Mouse (Mus musculus) gastrocnemius, postnatal 25 days (tissue): ENCODE measurements around the gene Hist1h2bg. TPM values are rescaled to one million over a fixed set of nuclear protein-coding genes. Genes with fewer than 3 reads are reported as not detected.
A peak's percentile ranks its signal among the peaks of the same experiment; 100 is the strongest.

Experiments used
- DNase-seq: peaks from one replicate; pipeline ENCODE4 v3.0.0; 2022
- long read RNA-seq, 2 experiments: library from polyadenylated mRNA; stranded (forward); transcript quantifications; one replicate each; pipeline ENCODE4 v2.0.0; 2021
- total RNA-seq, 2 experiments: library from RNA; stranded (reverse); gene quantifications; 1 replicate in 1 of 2; 2 replicates in 1 of 2; pipeline ENCODE4 v1.2.3; 2021

Gene Hist1h2bg
- 10 to 100 TPM; 24.4 to 24.5 TPM for total RNA-seq
- long read RNA-seq, experiment 1 = 0 reads
- long read RNA-seq, experiment 2 = 0 reads

DNA sequence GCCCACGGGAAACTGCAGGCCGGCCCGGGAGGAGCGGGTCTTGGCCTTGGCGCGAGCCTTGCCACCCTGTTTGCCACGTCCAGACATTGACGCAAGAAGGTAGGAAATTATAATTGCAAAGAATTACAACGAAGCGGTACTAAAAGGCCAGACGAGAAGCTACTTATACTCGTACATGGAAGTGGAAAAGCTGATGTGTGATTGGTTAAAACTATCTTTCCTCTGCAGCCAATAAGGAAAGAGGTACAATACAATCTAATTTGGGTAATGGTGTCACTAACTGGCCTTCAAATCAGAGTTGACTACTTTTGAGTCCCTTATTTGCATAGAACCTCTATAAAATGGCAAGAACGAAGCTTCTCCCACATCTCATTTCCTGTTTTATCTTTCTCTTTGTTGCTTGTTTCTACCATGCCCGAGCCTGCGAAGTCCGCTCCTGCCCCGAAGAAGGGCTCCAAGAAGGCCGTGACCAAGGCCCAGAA is at the start of gene Hist1h2bg, which contains the start of gene Hist1h2ae:
Gene Hist1h2bg, plus strand, starts transcription at position 375 of the 482 bp plus-strand sequence.
Gene Hist1h2ae, minus strand, starts transcription at position 199 of the 482 bp plus-strand sequence.
- DNase-seq = peak; percentile 52

DNA sequence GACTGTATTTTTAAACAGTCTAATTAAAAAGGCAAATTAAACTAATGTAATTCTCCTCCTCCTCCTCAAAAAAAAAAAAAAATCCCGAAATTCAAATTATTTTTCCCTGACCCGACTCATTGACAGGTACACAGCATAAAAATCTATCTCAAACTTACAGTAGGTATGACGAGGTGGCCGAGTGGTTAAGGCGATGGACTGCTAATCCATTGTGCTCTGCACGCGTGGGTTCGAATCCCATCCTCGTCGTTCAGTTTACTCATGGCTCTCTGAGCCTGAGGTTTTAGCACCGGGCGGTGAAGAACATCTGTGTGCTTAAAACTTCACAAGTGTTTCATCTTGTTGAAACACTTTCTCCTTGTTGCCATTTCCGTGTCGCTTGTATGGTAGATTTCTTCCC is 49.5 kb upstream of the Hist1h2bg start:
- DNase-seq = peak; percentile 66

DNA sequence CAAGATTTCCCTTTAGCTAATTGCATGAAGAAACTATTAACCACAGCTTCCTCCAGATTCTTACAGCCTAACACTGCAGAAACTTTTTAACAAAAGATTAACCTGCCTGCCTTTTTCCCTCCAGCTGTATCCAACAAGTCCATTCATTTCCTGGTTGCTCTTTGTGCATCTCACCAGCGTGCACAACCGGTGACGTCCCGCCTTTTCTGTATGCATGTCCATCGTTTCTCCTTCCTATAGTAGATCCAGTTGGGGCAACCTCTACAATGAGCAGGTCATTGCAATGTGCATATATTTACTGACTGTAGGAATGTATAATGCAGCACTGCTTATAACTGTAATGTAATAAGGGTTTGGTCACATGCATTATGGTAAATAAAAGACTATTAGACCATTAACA is 47.2 kb upstream of the Hist1h2bg start:
- DNase-seq = no peak

DNA sequence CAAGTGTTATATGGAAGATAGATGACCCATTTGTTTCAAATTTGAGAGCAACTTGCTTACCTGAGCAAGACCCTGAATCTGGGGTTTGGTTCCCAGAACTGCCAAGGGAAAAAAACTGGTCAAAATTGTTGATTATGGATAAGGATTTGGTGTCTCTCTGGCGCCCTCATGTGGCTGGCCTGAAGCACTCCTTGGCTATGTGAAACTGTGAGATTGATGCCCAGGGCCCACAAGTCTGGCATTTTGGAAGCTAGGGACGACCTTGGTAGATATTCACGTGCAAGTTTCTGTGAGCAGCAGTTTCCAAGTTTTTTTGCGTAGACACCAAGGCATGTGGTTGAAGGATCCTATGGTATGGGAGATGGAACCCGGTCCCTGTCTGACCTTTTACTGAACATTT is 46.5 kb upstream of the Hist1h2bg start:
- peak; percentile 38 for DNase-seq

GRCm38 (mm10) chr13:23525901-23526300 is 45.3 kb upstream of the Hist1h2bg start:
- no peak for DNase-seq

GRCm38 (mm10) chr13:23526312-23526711 is 44.9 kb upstream of the Hist1h2bg start:
- DNase-seq = peak; percentile 70

DNA sequence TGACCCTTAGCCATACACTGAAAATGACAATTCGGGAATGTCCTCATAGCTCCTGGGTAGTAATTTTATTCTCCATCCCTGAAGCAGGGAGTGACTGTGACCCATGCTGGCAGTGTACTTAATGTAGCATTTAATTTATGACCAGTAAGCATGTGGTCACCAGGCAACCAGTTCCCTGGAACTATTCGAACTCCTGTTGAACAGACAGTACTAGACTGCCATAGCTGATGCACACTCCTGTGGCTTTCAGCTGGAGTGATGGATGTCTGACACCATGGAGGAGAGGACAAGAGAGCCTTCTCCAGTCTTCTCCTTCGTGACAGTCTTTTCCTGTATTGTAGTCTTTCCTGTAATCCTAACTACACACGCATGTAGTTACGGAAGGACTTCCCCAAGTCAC is 42.2 kb upstream of the Hist1h2bg start:
- DNase-seq = no peak

GRCm38 (mm10) chr13:23529480-23530165 is 41.6 kb upstream of the Hist1h2bg start:
- no peak for DNase-seq

DNA sequence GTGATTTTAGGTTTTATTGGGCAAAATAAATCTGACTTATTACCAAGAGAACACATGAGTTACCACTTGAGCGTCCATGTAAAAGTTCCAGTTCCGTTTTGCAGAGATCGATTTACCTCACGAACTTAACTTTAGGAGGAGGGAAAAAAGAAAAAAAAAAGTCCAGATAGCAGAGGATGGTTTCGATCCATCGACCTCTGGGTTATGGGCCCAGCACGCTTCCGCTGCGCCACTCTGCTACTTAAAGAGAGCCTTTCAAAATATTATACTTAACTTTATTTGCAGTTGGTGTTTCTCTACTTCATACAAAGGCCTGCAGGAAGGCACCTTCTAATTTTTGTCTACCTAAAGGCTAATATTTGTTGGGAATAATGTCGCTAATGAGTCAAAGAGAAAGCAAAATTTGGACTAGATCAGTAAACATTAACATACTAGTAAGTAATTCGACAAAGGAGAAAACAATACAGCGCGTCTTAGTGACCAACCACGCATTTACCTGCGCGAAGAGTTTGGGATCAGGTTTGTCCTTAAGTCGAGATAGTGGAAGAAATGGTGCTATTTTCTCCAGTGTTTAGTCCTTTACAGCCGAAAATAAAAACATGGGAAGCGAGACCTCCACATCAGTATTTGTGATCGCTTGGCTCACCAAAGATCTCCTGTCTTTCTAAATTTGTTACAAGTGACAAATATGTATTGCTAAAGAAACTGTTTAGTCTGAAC is 40.9 kb upstream of the Hist1h2bg start:
- peak; percentile 55 for DNase-seq

GRCm38 (mm10) chr13:23530901-23531875 is 40.0 kb upstream of the Hist1h2bg start, which contains the start of gene Hist1h4h:
TSS of gene Hist1h4h (plus strand) at chr13:23531050.
- peak; percentile 93 for DNase-seq

GRCm38 (mm10) chr13:23532262-23533075 is 38.7 kb upstream of the Hist1h2bg start:
- no peak for DNase-seq

DNA sequence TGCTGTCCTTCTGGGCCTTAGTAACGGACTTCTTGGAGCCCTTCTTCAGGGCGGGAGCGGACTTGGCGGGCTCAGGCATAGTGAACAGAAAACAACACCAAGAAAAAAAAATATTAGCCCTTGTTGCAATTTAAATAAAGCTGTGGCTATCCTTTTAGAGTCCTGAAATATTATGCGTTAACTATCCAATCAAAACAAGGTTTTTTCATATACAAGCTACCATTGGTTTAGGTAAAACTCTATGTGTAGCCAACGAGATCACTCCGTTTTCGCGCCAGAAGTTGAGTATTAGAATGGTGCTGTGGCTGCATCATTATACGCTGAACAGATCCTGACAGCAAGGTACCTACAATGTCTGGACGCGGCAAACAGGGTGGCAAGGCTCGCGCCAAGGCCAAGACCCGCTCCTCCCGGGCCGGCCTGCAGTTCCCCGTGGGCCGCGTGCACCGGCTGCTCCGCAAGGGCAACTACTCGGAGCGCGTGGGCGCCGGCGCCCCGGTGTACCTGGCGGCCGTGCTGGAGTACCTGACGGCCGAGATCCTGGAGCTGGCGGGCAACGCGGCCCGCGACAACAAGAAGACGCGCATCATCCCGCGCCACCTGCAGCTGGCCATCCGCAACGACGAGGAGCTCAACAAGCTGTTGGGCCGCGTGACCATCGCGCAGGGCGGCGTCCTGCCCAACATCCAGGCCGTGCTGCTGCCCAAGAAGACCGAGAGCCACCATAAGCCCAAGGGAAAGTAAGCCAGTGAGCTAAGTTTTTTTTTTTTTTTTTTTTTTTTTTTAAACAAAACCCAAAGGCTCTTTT is 37.4 kb upstream of the Hist1h2bg start, which contains the start of gene Hist1h2af:
Gene Hist1h2af, plus strand, starts transcription at position 347 of the 808 bp plus-strand sequence.
- peak; percentile 43 for DNase-seq

GRCm38 (mm10) chr13:23534368-23535131 is 36.6 kb upstream of the Hist1h2bg start:
- DNase-seq = no peak

DNA sequence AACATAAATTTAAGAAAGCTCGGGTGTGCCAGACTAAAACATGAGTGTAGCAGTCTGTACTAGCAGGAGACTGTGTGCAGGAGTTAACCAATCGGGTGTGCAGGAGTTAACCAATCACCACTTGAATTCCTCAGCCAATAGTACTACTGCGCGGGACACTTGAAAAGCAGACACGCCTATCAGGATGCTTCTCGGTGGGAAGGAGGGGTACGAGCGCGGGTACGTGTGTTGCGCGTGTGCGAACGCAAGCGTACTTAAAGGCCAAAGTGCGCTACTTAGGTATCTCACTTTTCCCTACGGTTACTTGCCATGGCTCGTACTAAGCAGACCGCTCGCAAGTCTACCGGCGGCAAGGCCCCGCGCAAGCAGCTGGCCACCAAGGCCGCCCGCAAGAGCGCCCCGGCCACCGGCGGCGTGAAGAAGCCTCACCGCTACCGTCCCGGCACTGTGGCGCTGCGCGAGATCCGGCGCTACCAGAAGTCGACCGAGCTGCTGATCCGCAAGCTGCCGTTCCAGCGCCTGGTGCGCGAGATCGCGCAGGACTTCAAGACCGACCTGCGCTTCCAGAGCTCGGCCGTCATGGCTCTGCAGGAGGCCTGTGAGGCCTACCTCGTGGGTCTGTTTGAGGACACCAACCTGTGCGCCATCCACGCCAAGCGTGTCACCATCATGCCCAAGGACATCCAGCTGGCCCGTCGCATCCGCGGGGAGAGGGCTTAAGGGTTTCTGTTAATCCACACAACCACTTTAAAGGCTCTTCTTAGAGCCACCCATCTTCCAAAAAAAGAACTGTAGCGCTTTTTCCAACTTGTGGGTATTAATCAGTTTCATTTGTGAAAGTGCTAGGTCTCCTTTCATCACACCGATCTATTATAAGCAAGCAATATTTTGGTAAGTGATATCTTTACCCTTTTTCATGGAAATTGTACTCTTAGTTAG is 35.8 kb upstream of the Hist1h2bg start, which contains the start of gene Hist1h3g:
Gene Hist1h3g, plus strand, starts transcription at position 286 of the 939 bp plus-strand sequence.
- DNase-seq = peak; percentile 74

DNA sequence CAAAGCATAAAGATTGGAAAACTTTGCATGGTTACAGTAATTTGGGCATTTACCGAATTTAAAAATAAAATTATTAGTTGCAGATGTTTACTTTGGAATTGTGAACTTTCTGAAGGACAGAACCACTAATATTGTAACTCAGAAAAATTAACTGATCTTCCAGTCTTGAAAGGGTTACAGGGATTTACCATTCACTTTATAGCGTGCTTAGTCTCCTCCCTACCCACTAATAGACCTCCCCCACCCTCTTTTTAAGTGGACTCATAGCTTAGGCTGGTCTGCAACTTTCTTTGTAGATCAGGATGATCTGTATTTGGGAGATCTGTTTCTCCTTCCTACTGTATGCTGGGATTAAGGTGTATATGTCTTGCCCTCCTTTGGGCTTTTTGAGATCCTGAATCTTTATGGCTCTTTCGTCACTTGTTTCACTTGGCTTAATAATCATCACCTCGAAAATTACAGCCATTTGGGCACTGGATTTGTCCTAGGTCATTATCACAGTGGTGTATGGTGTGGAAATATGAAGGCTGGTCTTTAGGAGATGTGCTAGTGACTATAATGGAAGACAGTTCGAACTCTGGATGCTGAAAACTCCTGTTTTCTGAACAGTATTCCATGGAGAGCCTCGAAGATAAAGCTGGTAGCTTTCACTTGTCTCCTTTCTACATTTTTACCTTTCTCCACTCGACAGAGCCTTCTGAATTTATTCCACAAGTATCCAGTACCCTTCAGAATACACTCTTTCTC is 34.9 kb upstream of the Hist1h2bg start:
- DNase-seq = no peak

- no peak for DNase-seq
Measured at GRCm38 (mm10) chr13:23537006-23537710, 34.0 kb upstream of the Hist1h2bg start.

DNA sequence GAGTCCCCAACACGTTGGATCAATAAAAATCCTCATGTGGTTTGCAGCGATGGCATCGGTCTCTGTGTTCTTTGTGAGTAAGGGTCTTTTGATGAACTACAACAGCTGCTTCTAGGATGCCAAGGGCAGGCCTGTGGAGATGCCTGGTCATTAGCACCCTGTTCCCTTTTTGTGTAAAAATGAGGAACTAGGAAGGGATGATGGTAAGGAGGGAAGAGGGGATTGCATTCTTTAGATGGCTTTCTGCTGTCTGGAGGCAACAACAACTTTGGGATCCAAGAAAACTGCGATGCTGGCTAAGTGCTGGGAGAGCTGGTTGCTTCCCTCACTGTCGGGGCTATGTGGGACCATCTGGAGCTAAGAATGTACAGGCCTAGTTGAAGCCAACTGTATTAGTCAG is 32.9 kb upstream of the Hist1h2bg start:
- DNase-seq = no peak
